Mouse (Mus musculus) midbrain, embryonic 15.5 days (tissue): ENCODE measurements at regions not wholly inside any gene's neighbourhood (a gene's known extent, or its start where the extent isn't known, plus 50 kb on each side); places are given as distances from the start of the nearest gene placed in this dataset.
A peak's percentile ranks its signal among the peaks of the same experiment; 100 is the strongest.

Experiments
- ATAC-seq: fragments of 200-750 bp; cut with Nextera tagmentation; replicated peaks from 2 replicates; pipeline ENCODE4 v1.8.0; 2017; ENCODE audit warnings: moderate TSS enrichment
- H3K27ac ChIP-seq: fragments of 300-500 bp; sonication (generic); 2 replicates; pipeline ENCODE4 v1.5.1; 2015; ENCODE audit warnings: mild to moderate bottlenecking, inconsistent platforms
- H3K27me3 ChIP-seq: fragments of 300-500 bp; sonication (generic); replicated peaks from 2 replicates; pipeline ENCODE4 v1.6.1; 2015; ENCODE audit warnings: inconsistent platforms
- H3K36me3 ChIP-seq: fragments of 300-500 bp; sonication (generic); replicated peaks from 2 replicates; pipeline ENCODE4 v1.6.1; 2015; ENCODE audit warnings: inconsistent platforms
- H3K4me1 ChIP-seq: fragments of 300-500 bp; sonication (generic); 2 replicates; pipeline ENCODE4 v1.6.1; 2015; ENCODE audit warnings: inconsistent platforms
- H3K4me2 ChIP-seq: fragments of 300-500 bp; sonication (generic); 2 replicates; pipeline ENCODE4 v1.6.1; 2015; ENCODE audit warnings: inconsistent platforms, mild to moderate bottlenecking, moderate library complexity
- H3K4me3 ChIP-seq: fragments of 300-500 bp; sonication (generic); 2 replicates; pipeline ENCODE4 v1.5.1; 2015; ENCODE audit warnings: mild to moderate bottlenecking, inconsistent platforms
- H3K9ac ChIP-seq: fragments of 300-500 bp; sonication (generic); 2 replicates; pipeline ENCODE4 v1.6.1; 2015; ENCODE audit warnings: mild to moderate bottlenecking, inconsistent platforms
- H3K9me3 ChIP-seq: fragments of 300-500 bp; sonication (generic); 2 replicates; pipeline ENCODE4 v1.6.1; 2016; ENCODE audit warnings: inconsistent platforms
- WGBS: fragments of 180-500 bp; shearing (Covaris S2); methylation state at CpG from one replicate; pipeline ENCODE4 v1.1.7; 2015; ENCODE audit warnings: mixed read lengths; 5-methylcytosine and 5-hydroxymethylcytosine counted together

DNA sequence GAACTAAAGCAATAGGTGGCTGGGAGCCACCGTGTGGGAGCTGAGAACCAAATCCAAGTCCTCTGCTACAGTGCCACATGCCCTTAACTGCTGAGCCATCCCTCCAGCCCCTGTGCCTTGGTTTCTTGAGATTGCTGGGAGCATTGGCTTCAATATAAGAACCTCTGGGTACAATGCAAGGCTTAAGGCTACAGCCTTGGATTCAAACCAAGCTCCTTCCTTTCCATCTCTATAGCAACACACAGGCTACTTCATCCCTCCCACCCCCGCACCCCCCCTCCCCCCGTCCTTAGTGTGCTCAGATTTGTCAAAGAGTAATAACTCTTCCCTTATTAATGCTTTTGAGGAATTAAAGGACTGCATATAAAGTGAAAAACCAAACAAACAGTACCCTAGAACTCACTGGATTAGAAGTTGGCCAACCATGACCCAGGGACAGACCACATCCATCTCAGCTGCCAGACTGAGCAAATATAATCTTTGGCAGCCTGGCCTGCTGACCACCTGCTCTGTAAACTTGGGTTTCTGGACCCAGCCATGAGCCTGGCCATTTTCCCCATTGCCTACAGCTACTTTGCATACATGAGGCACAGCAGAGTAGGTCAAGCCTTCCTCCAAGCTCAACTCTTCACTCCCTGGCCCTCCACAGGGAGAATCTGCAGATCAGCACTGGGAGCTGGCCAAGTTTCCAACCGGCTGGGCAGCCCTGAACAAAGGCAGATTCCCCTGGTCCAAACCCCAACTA is 173.7 kb downstream of the Rybp start:
- WGBS, result 43% methylated on average over 4 of the region's 4 CpGs
- H3K27me3 ChIP-seq, result no peaks in the 10 kb centered on the region
- ATAC-seq, result no peak

DNA sequence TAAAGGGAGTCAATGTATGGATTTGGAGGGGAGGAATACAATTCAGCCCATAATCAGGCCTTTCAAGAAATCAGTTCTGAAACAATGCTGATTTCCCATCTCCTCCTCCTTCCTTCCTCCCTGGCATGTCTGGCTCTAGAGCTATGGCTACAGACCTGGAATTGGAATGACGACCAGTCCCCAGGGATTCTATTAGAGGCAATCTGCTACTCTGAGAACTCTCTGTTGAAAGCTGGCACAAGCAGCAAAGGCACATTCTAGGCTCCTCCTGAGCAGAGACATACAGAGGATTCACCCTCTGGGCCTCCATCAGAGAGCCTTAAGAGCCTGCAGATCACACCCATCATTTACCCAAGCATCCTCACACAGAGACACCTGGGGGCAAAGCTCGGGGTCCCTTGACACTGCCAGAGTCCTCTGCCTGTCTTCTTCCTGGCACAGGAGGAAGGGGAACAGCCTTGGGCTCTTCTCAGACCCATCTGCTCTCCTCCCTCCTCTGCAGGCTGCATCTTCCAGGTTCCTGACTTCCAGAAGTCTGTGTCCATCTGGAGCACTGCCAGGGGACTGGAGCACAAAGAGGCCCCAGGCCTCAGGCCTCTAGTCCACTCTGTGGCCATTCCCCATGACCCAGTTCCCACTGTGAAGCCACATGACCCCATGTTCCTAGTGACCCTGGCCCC is 176.2 kb downstream of the Rybp start:
- Histone ChIP-seq H3K4me3 (no peak overlapping the region), H3K9ac (no peak overlapping the region), H3K4me1 (no peaks in the 10 kb centered on the region), H3K9me3 (no peaks in the 10 kb centered on the region), H3K27me3 (no peaks in the 10 kb centered on the region), H3K4me2 (no peak overlapping the region), H3K27ac (no peak overlapping the region), H3K36me3 (no peaks in the 10 kb centered on the region)
- WGBS, result 60% methylated on average over 2 of the region's 2 CpGs
- no peak for ATAC-seq

More for the DNA sequence above, 173.7 kb downstream of the Rybp start:
- Histone ChIP-seq H3K4me1 (no peaks in the 10 kb centered on the region), H3K4me2 (no peak overlapping the region), H3K27ac (no peak overlapping the region), H3K36me3 (no peaks in the 10 kb centered on the region), H3K4me3 (no peak overlapping the region), H3K9me3 (no peaks in the 10 kb centered on the region), H3K9ac (no peak overlapping the region)

DNA sequence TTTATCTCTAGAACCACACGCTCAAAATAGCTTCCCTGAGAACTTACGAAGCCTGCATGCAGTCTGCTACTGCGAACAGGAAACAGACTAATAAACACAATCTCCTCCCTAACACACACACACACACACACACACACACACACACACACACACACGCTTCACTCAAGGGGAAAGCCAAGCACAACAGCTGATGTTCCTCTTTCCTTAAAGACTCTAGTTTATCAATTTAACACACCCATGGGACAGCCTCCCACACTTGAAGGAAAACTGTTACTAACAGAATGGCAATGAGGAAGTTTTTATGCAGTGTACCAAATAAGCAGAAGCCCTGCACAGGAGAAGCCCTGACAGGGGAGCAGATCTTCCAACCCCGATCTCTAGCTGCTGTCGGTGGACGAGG is 177.3 kb downstream of the Rybp start:
- Histone ChIP-seq H3K9ac (no peak overlapping the region), H3K27me3 (no peaks in the 10 kb centered on the region), H3K4me2 (no peak overlapping the region), H3K4me3 (no peak overlapping the region), H3K4me1 (no peaks in the 10 kb centered on the region), H3K27ac (no peak overlapping the region), H3K36me3 (no peaks in the 10 kb centered on the region), H3K9me3 (no peaks in the 10 kb centered on the region)
- 68% methylated on average over 7 of the region's 7 CpGs for WGBS
- no peak for ATAC-seq

DNA sequence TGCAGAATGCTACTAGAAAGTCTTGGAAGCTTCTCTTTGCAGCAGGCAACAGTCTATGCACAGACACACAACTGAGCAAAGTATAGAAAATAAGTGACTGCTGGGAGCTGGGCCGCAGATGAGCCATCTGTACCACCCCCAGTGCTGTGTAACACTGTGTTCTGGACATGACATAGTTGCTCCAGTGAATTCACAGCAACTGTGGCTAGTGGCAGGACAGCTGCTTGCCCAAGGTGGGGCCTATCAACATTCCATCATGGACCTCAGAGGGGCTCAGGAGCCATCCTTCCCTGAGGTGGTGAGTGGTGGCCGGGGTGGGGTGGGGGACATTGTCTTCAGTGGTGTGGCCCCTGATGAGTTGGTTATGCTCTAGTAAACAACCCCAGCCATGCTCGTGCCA is 177.9 kb downstream of the Rybp start:
- Histone ChIP-seq H3K4me2 (no peak overlapping the region), H3K9me3 (no peaks in the 10 kb centered on the region), H3K27me3 (no peaks in the 10 kb centered on the region), H3K27ac (no peak overlapping the region), H3K4me3 (no peak overlapping the region), H3K36me3 (no peaks in the 10 kb centered on the region), H3K4me1 (no peaks in the 10 kb centered on the region), H3K9ac (no peak overlapping the region)
- 59% methylated on average over 3 of the region's 3 CpGs for WGBS
- ATAC-seq, result no peak

DNA sequence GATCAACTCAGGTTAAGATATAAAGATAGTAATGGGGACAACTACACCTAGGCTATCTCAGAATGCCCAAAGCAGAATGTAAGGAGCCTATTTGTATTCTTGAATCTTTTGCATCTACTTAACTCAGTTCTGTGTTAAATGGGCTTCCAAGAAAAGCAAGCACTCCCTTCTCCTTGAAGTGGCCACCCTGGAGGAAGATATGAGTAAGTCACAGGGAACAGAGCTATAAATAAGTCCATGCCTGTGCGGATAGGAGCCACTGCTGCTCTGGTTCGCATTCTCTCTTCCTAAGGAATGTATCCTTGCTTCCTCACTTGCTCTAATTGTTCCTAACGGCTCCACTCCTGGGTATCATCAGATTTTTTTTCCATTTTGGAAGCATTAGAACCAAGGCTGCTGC is 179.8 kb downstream of the Rybp start:
- Histone ChIP-seq H3K36me3 (no peaks in the 10 kb centered on the region), H3K9me3 (no peaks in the 10 kb centered on the region), H3K4me2 (no peak overlapping the region), H3K4me1 (0 out of 2 replicates have a peak, but pooled peaks cover 6% of the 10 kb centered on the region), H3K4me3 (no peak overlapping the region), H3K27ac (no peak overlapping the region), H3K27me3 (no peaks in the 10 kb centered on the region), H3K9ac (no peak overlapping the region)
- no peak for ATAC-seq
- WGBS, result 93% methylated on average over 3 of the region's 3 CpGs

DNA sequence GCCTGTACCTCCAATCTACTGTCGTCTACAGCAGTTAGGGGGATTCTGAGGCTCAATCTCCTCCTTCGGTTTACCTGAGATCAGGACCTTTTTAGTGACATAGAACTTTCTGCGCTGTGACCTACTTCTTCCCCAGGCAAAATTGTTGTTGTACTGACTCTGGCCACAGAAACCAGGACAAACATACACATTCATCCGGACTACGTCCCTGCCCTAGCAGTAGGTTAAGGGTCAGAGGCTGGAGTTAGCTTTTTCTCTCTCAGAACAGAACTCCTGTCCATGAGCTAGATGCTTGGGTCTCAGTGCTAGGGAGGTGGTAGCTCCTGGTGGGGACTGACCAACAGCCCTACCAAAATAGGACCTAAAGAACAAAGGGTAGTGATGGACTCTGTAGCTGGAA is 180.2 kb downstream of the Rybp start:
- H3K4me1 ChIP-seq, result 0 out of 2 replicates have a peak, but pooled peaks cover 6% of the 10 kb centered on the region
- no peaks in the 10 kb centered on the region for H3K27me3 ChIP-seq
- no peaks in the 10 kb centered on the region for H3K9me3 ChIP-seq
- H3K36me3 ChIP-seq, result no peaks in the 10 kb centered on the region
- H3K4me2 ChIP-seq, result no peak overlapping the region
- H3K4me3 ChIP-seq, result no peak overlapping the region
- WGBS, result 90% methylated on average over 5 of the region's 5 CpGs
- no peak overlapping the region for H3K27ac ChIP-seq
- ATAC-seq, result no peak
- H3K9ac ChIP-seq, result no peak overlapping the region

DNA sequence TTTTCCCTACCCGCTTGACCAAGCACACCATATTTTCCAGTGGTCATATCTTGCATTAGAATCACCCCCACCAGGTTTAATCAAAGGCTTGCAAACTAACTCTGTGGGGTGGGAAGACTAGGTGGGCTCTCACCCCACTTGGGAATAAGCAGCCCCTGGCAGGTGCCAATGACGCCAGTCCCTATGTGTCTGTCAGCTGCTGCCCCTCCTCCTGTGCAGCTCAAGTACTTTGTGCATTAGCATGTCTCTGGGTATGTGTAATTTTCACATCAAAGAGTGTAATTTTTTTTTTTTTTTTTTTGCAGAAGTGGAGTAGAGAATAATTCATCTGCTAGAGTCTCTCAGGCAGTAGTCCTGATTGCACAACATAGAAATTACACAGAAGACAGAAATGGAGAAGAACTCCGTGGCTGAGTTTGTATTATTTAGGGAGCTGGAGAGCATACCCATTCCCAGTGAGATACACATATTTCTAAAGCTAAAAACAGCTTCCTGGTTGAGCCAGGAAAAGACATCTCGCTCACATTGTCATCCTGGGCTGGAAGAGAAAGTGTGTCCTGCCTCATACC is 186.6 kb downstream of the Rybp start:
- Histone ChIP-seq H3K9ac (no peak overlapping the region), H3K4me1 (0 out of 2 replicates have a peak, but pooled peaks cover 6% of the 10 kb centered on the region), H3K36me3 (no peaks in the 10 kb centered on the region), H3K27me3 (no peaks in the 10 kb centered on the region), H3K9me3 (no peaks in the 10 kb centered on the region), H3K4me2 (no peak overlapping the region), H3K27ac (no peak overlapping the region), H3K4me3 (no peak overlapping the region)
- 76% methylated on average over 4 of the region's 4 CpGs for WGBS
- ATAC-seq, result peak; percentile 63; the same call in 1 of the 2 replicates

DNA sequence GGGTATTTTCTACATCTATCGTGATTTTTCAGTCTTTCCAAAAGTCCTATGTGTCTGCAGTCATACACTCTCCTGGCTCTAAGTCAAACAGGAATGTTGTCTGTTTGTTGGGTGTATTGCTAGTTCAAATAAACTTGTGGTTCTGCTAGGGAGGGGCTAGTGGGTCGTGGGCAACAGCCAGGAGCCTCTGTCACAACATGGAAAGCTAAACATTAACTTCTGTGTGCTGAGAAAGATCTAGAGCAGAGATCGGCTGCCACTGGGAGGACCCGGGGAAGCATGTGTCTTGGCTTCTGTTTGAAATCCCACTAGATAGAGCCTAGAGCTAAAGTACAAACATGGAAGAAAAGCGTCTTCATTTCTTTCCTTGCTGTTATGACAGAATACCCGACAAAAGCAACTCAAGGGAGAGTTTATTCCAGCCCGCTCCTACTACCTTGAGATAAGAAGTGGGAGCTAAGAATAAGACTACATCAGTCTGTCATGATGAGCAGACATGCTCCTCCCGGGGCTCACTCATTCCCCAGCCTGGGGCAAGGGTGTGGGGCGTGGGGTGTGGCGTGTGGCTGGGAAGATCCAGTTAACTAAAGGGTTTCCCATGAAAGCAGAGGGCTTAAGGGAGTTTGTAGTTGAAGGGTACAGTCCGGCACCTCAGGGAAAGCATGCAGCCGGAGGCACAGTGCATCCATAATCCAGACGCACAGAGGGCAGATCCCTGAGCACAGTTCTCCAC is 190.7 kb downstream of the Rybp start:
- Histone ChIP-seq H3K27ac (no peak overlapping the region), H3K9me3 (no peaks in the 10 kb centered on the region), H3K4me3 (no peak overlapping the region), H3K27me3 (no peaks in the 10 kb centered on the region), H3K4me2 (no peak overlapping the region), H3K4me1 (no peaks in the 10 kb centered on the region), H3K9ac (no peak overlapping the region), H3K36me3 (no peaks in the 10 kb centered on the region)
- 75% methylated on average over 13 of the region's 13 CpGs for WGBS
- ATAC-seq, result no peak

DNA sequence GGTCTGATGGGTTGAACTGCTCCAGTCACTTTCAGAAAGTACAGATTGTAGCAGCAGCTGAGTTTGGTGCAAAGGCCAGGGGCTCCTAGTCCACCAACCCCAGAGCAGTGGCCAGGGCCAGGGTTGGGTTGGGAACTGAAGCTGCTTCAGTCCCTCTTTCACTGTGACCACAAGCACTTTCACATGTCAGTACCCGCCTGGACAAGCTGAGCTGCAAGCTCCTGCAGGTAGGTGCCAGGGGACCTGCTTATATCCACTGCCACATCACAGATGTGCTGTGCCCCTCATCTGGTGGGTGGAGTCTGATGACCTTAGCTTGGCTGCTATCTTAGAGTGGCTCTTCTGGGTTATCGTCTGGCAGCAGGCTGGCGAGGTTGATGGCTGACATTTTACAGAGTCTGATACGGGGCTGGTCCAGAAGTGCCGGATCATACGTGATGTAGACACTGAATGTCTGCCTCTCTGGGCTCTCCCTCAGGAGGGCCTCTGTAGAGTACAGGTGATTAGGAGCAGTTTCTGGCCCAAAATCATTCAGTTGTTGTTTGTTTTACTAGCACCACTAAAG is 192.6 kb downstream of the Rybp start:
- no peaks in the 10 kb centered on the region for H3K9me3 ChIP-seq
- no peak overlapping the region for H3K27ac ChIP-seq
- 96% methylated on average over 6 of the region's 6 CpGs for WGBS
- no peak overlapping the region for H3K4me3 ChIP-seq
- no peak overlapping the region for H3K4me2 ChIP-seq
- no peak for ATAC-seq
- H3K27me3 ChIP-seq, result no peaks in the 10 kb centered on the region
- no peaks in the 10 kb centered on the region for H3K4me1 ChIP-seq
- no peaks in the 10 kb centered on the region for H3K36me3 ChIP-seq
- no peak overlapping the region for H3K9ac ChIP-seq

DNA sequence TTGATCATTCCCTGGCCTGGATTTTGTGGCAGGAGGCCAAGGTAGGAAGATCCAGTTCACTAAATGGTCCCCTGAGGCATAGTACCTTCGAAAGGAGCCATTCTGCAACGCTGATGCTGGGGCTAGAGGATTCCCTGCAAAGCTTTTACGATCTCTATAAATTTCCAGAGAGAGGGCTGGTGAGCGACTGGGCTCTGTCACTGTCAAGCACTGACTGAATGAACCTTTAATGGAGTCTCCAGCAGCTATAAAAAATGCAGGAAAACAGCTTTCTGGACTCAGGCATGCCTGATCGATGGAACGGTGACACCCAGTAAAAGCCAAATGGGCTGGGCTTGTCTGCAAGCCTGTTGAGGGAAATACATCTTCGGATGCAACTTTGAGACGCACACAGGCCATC is 194.4 kb downstream of the Rybp start:
- Histone ChIP-seq H3K27ac (no peak overlapping the region), H3K36me3 (no peaks in the 10 kb centered on the region), H3K4me3 (no peak overlapping the region), H3K9me3 (no peaks in the 10 kb centered on the region), H3K9ac (no peak overlapping the region), H3K4me1 (no peaks in the 10 kb centered on the region), H3K27me3 (no peaks in the 10 kb centered on the region), H3K4me2 (no peak overlapping the region)
- ATAC-seq, result no peak
- WGBS, result 84% methylated on average over 8 of the region's 8 CpGs

DNA sequence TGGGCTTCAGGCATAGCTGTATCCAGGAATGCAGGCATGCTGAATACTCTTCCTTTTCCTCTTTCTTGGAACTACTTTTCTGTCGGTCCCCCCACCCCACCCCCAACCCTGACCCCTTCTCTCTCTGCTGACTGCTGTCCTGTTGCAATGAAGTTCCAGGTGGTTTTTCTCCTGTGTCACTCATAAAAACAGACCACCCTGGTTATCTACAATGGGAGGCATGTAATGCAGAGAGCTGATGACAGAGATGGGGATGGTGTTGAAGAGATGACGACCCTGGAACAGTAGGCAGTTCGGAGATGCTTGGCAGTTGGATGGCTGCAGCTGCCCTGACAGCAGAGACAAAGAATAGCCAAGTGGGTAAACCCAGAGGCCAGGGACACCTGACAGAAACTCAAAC is 195.5 kb downstream of the Rybp start:
- no peak for ATAC-seq
- WGBS, result 83% methylated on average over 3 of the region's 3 CpGs
- no peaks in the 10 kb centered on the region for H3K27me3 ChIP-seq
- no peaks in the 10 kb centered on the region for H3K4me1 ChIP-seq
- H3K27ac ChIP-seq, result no peak overlapping the region
- H3K36me3 ChIP-seq, result no peaks in the 10 kb centered on the region
- no peak overlapping the region for H3K4me2 ChIP-seq
- no peak overlapping the region for H3K4me3 ChIP-seq
- H3K9me3 ChIP-seq, result no peaks in the 10 kb centered on the region
- H3K9ac ChIP-seq, result no peak overlapping the region

DNA sequence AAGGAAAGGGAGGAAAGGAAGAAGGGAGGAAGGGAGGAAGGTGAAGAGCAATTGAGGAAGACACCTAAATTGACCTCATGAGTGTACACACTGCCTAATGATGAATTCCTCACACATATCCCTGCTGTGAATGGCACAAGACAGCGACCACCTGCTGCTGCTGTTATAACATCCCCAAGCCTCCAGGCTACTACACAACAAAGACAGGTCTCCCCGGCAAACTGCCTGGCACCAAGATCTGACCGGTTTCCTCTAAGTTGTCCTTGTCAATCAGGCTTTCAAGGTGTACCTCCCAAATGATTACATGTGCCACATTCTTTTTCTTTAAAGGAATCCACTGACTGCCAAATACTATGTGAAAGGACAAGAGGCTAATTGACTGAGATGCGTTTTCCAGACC is 198.7 kb downstream of the Rybp start:
- no peak overlapping the region for H3K4me2 ChIP-seq
- H3K4me3 ChIP-seq, result no peak overlapping the region
- no peaks in the 10 kb centered on the region for H3K27me3 ChIP-seq
- H3K4me1 ChIP-seq, result no peaks in the 10 kb centered on the region
- H3K27ac ChIP-seq, result no peak overlapping the region
- H3K9ac ChIP-seq, result no peak overlapping the region
- H3K36me3 ChIP-seq, result no peaks in the 10 kb centered on the region
- ATAC-seq, result no peak
- 52% methylated on average over 4 of the region's 4 CpGs for WGBS
- H3K9me3 ChIP-seq, result no peaks in the 10 kb centered on the region
